Mouse (Mus musculus): ENCODE results near the gene Vgll1. TPM values are rescaled to one million over a fixed set of nuclear protein-coding genes. Genes with fewer than 3 reads are reported as not detected.

Gene Vgll1
- polyA plus RNA-seq, 1 experiment: not detected

GRCm38 (mm10) chrX:57153520-57153919 is 65.6 kb downstream of the Vgll1 start:
- Histone ChIP-seq H3K27me3 (ENCODE audit: control insufficient read depth, insufficient read depth, insufficient read length) (no peaks in the 10 kb centered on the region), H3K79me2 (ENCODE audit: control insufficient read depth, insufficient read depth) (no peaks in the 10 kb centered on the region)

More at GRCm38 (mm10) chrX:57153520-57153919, 65.6 kb downstream of the Vgll1 start:
- H3K4me2 ChIP-seq (ENCODE audit: low read depth): no peak overlapping the region
- H3K4me3 ChIP-seq: no peak overlapping the region
- H3K36me3 ChIP-seq (ENCODE audit: control insufficient read depth, insufficient read depth): no peaks in the 10 kb centered on the region
- TF ChIP-seq POLR2AphosphoS2 (IDR thresholded peaks at IDR 0.05; ENCODE audit: insufficient read length, low read depth): no peak
- no peak for TF ChIP-seq TCF12 (IDR thresholded peaks at IDR 0.05; ENCODE audit: insufficient read depth, poor library complexity, severe bottlenecking)
- TF ChIP-seq REST (IDR thresholded peaks at IDR 0.05; ENCODE audit: insufficient read depth, insufficient read length): no peak
- no peak for TF ChIP-seq MAX (IDR thresholded peaks at IDR 0.05; ENCODE audit: low read depth)
- TF ChIP-seq USF1 (IDR thresholded peaks at IDR 0.05; ENCODE audit: low read depth): no peak
- TF ChIP-seq MYOG (IDR thresholded peaks at IDR 0.05; ENCODE audit: control insufficient read depth in 1 of 3, insufficient read depth in 1 of 3, insufficient read length in 2 of 3, low read depth in 2 of 3): no peak
- TF ChIP-seq POLR2A (IDR thresholded peaks at IDR 0.05; ENCODE audit: insufficient read length, low read depth): no peak
- TF ChIP-seq SRF (IDR thresholded peaks at IDR 0.05; ENCODE audit: control insufficient read depth, insufficient read length, low read depth): no peak
- TF ChIP-seq E2F4 (IDR thresholded peaks at IDR 0.05; ENCODE audit: insufficient read depth): no peak
- H3ac ChIP-seq (ENCODE audit: control insufficient read depth, insufficient read length): no peak overlapping the region

Other genes with a start within 250 kb of the Vgll1 start
- not detected for gene Adgrg4, start 217.9 kb upstream of the Vgll1 start, polyA plus RNA-seq (2012; fragmentation: generic; extraction: Trizol)
- gene Brs3, start 45.0 kb upstream of the Vgll1 start, polyA plus RNA-seq (2012; fragmentation: generic; extraction: Trizol): not detected
- 15.1 TPM for gene Htatsf1, start 34.5 kb upstream of the Vgll1 start, polyA plus RNA-seq (2012; fragmentation: generic; extraction: Trizol)
- not detected for gene Cd40lg, start 124.0 kb downstream of the Vgll1 start, polyA plus RNA-seq (2012; fragmentation: generic; extraction: Trizol)

Measured in myocyte (in vitro differentiated cells).